In genomic region chr15:99726549-99726948, GRCm38 (mm10) we compare ENCODE assay signal across 8 mouse cellular contexts. TPM values are rescaled to one million over a fixed set of nuclear protein-coding genes. Genes with fewer than 3 reads are reported as not detected.
DNase-seq lines count a peak whose midpoint lies in the region; ATAC-seq and TF ChIP-seq lines count a peak whose summit lies in the region.

No protein-coding gene starts in this region.

- no peaks in the 10 kb centered on the region for H3K27me3 ChIP-seq in heart, adult 2 months (ENCODE audit: control insufficient read depth, insufficient read depth, low read length)
- no peaks in the 10 kb centered on the region for H3K27me3 ChIP-seq in CH12.LX (replicated peaks)
- no peaks in the 10 kb centered on the region for H3K27me3 ChIP-seq in forebrain, embryonic 15.5 days
- no peaks in the 10 kb centered on the region for H3K27me3 ChIP-seq in liver, postnatal 0 days (ENCODE audit: insufficient read depth, low read length)

- peaks cover 4% of the 10 kb centered on the region for H3K9me3 ChIP-seq in CH12.LX (replicated peaks; ENCODE audit: low read length)
- no peaks in the 10 kb centered on the region for H3K9me3 ChIP-seq in forebrain, embryonic 15.5 days
- H3K9me3 ChIP-seq in liver, postnatal 0 days (ENCODE audit: low read length): 0 out of 2 replicates have a peak, but pooled peaks cover 3% of the 10 kb centered on the region

- no peak for TF ChIP-seq POLR2A in heart, adult 2 months (IDR thresholded peaks at IDR 0.05; ENCODE audit: insufficient read depth, low read depth, low read length)
- TF ChIP-seq POLR2A in CH12.LX (IDR thresholded peaks at IDR 0.05; ENCODE audit: low read depth, low read length): no peak

- TF ChIP-seq RAD21 in CH12.LX (IDR thresholded peaks at IDR 0.05; ENCODE audit: low read depth, low read length): no peak

- in situ Hi-C loops in CH12.LX (cut with MboI; ENCODE audit: low pct_ligation_motif_present, low pct_unique_long_range_greater_than_20kb, low sequenced_read_pairs): loop anchor here (5.0 kb wide), 2 partner anchors 46 to 181 kb away; partner anchors contain the start of gene Cers5

- H3K4me3 ChIP-seq in heart, adult 2 months: peak overlapping the region; percentile 94
- H3K4me3 ChIP-seq in CH12.LX (replicated peaks in 1 of 3; ENCODE audit: low read depth in 2 of 3, low read length in 2 of 3, poor library complexity in 1 of 3): peak overlapping the region; percentile 41 to 98 (median 83)
- H3K4me3 ChIP-seq in forebrain, embryonic 15.5 days: peak overlapping the region; percentile 83
- H3K4me3 ChIP-seq in liver, postnatal 0 days (ENCODE audit: low read depth, low read length): peak overlapping the region; percentile 87

- peak overlapping the region; percentile 8; the same call in 1 of the 2 replicates for H3K9ac ChIP-seq in heart, adult 2 months (ENCODE audit: low read depth, low read length)
- peak overlapping the region; percentile 72 for H3K9ac ChIP-seq in CH12.LX (ENCODE audit: insufficient read depth, low read depth)
- peak overlapping the region; percentile 97 for H3K9ac ChIP-seq in forebrain, embryonic 15.5 days (replicated peaks)
- H3K9ac ChIP-seq in liver, postnatal 0 days (replicated peaks): peak overlapping the region; percentile 93

- no peak for TF ChIP-seq EP300 in heart, adult 2 months (IDR thresholded peaks at IDR 0.05; ENCODE audit: insufficient read depth, low read depth, low read length)
- no peak for TF ChIP-seq EP300 in CH12.LX (IDR thresholded peaks at IDR 0.05; ENCODE audit: low read length)
- no peak for TF ChIP-seq EP300 in liver, postnatal 0 days (IDR thresholded peaks at IDR 0.05; ENCODE audit: low read depth)

- H3K79me2 ChIP-seq in heart, adult 2 months (replicated peaks; ENCODE audit: control insufficient read depth, insufficient read depth, low read length): no peaks in the 10 kb centered on the region; the same call in 1 of the 2 replicates
- peaks cover 11% of the 10 kb centered on the region; the same call in 1 of the 2 replicates for H3K79me2 ChIP-seq in CH12.LX (replicated peaks; ENCODE audit: control insufficient read depth, extremely low read depth, insufficient read depth, poor library complexity, severe bottlenecking)

- peaks cover 3% of the 10 kb centered on the region; the same call in 1 of the 2 replicates for H3K36me3 ChIP-seq in heart, adult 2 months (ENCODE audit: control insufficient read depth, insufficient read depth, low read length)
- peaks cover 14 to 56% of the 10 kb centered on the region in 2 experiments for H3K36me3 ChIP-seq in CH12.LX (replicated peaks in 1 of 2; ENCODE audit: control insufficient read depth in 1 of 2, insufficient read depth in 1 of 2, low read length in 1 of 2)
- peaks cover 27% of the 10 kb centered on the region for H3K36me3 ChIP-seq in forebrain, embryonic 15.5 days
- H3K36me3 ChIP-seq in liver, postnatal 0 days (replicated peaks; ENCODE audit: insufficient read depth, low read length): peaks cover 18% of the 10 kb centered on the region

- intact Hi-C loops in heart, adult 2 months (cut with DNase I): loop anchor here (5.0 kb wide), 1 partner anchor 181 kb away; no protein-coding TSS in a partner anchor
- intact Hi-C loops in left cerebral cortex, postnatal 25 days (cut with DNase I): loop anchor here (5.0 kb wide), 1 partner anchor 176 kb away; no protein-coding TSS in a partner anchor

- H3K27ac ChIP-seq in heart, adult 2 months: peak overlapping the region; percentile 94; the same call in 1 of the 2 replicates
- no peak overlapping the region for H3K27ac ChIP-seq in CH12.LX (ENCODE audit: insufficient read depth, low read depth)
- no peak overlapping the region for H3K27ac ChIP-seq in forebrain, embryonic 15.5 days (replicated peaks)
- peak overlapping the region; percentile 93; the same call in 1 of the 2 replicates for H3K27ac ChIP-seq in liver, postnatal 0 days (ENCODE audit: low read depth)

- ATAC-seq in forebrain, embryonic 15.5 days (replicated peaks): no peak
- ATAC-seq in liver, postnatal 0 days: no peak
- ATAC-seq in megakaryocyte-erythroid progenitor cell, adult 5-6 weeks (replicated peaks; ENCODE audit: low FRiP score, low TSS enrichment, poor library complexity, severe bottlenecking): no peak

- WGBS in heart, adult 2 months: 40% methylated on average over 2 of the region's 2 CpGs
- 87% methylated on average over 2 of the region's 2 CpGs for WGBS in forebrain, embryonic 15.5 days
- WGBS in liver, postnatal 0 days (ENCODE audit: insufficient replicate concordance): 68% methylated on average over 2 of the region's 2 CpGs

- TF ChIP-seq CTCF in heart, adult 2 months (IDR thresholded peaks at IDR 0.05): no peak
- TF ChIP-seq CTCF in CH12.LX (conservative IDR thresholded peaks at IDR 0.05 in 1 of 2, IDR thresholded peaks at IDR 0.05 in 1 of 2; ENCODE audit: low read depth in 2 of 2, low read length in 2 of 2): no peak
- TF ChIP-seq CTCF in liver, postnatal 0 days (IDR thresholded peaks at IDR 0.05; ENCODE audit: low read depth): no peak

- dilution Hi-C loops in CH12.LX (cut with MboI; ENCODE audit: extremely low pct_ligation_motif_present, extremely low pct_unique_long_range_greater_than_20kb, low sequenced_read_pairs): no loop called here

- peaks cover 14% of the 10 kb centered on the region for H3K4me1 ChIP-seq in heart, adult 2 months (ENCODE audit: control insufficient read depth, insufficient read depth, low read length)
- peaks cover 4 to 23% of the 10 kb centered on the region in 2 experiments; a peak in 2 of 4 replicates for H3K4me1 ChIP-seq in CH12.LX (ENCODE audit: control insufficient read depth in 1 of 2, insufficient read depth in 2 of 2)
- peaks cover 26% of the 10 kb centered on the region for H3K4me1 ChIP-seq in forebrain, embryonic 15.5 days
- peaks cover 21% of the 10 kb centered on the region for H3K4me1 ChIP-seq in liver, postnatal 0 days (ENCODE audit: insufficient read depth)

- peak overlapping the region; percentile 81 for H3K4me2 ChIP-seq in CH12.LX (ENCODE audit: insufficient read depth, low read depth, poor library complexity, severe bottlenecking)
- H3K4me2 ChIP-seq in forebrain, embryonic 15.5 days (replicated peaks): peak overlapping the region; percentile 83
- H3K4me2 ChIP-seq in liver, postnatal 0 days (ENCODE audit: low read depth, low read length): peak overlapping the region; percentile 90

- no peak for DNase-seq in heart, adult 2 months
- DNase-seq in heart, adult 11 months: no peak
- DNase-seq in CH12.LX (ENCODE audit: extremely low read depth): no peak
- DNase-seq in liver, postnatal 0 days: no peak
- DNase-seq in left cerebral cortex, postnatal 25 days (ENCODE audit: low spot score in 2 of 2): no peak
- DNase-seq in testis, postnatal 14 days (ENCODE audit: low spot score): no peak

RNA-seq across cellular contexts. Expression of gene Cox14, which starts 1.1 kb away (rescaled TPM):
- total RNA-seq in heart, adult 2 months (2021): 100 to 1,000 TPM; 215 to 236 TPM
- polyA plus RNA-seq in heart, adult 2 months (2012; rRNA removed): 326 and 358 TPM in 2 replicates
- 112 and 140 TPM in 2 replicates for total RNA-seq in CH12.LX (2012; rRNA removed)
- total RNA-seq in CH12.LX (2014; rRNA removed): 98.8 and 106 TPM in 2 replicates
- 119 and 140 TPM in 2 replicates for polyA plus RNA-seq in CH12.LX (2012; ENCODE audit: insufficient read length, low read depth)
- polyA plus RNA-seq in forebrain, embryonic 15.5 days (2015; fragmentation: Nextera tagmentation; extraction: Ambion mirVana): 175 and 190 TPM in 2 replicates
- 111 and 117 TPM in 2 replicates for polyA plus RNA-seq in liver, postnatal 0 days (2015; fragmentation: Nextera tagmentation; extraction: Ambion mirVana)
- 100 to 1,000 TPM; 126 to 128 TPM for total RNA-seq in left cerebral cortex, postnatal 25 days (2021)
- 60.9 and 68.1 TPM in 2 replicates for total RNA-seq in megakaryocyte-erythroid progenitor cell, adult 5-6 weeks (2014; fragmentation: Nextera tagmentation)
- 17.2 and 30.4 TPM in 2 replicates for total RNA-seq in megakaryocyte-erythroid progenitor cell, adult 5-6 weeks (2017)

RNA-seq across cellular contexts. Expression of gene Gpd1, which starts 9.2 kb away (rescaled TPM):
- 10 to 100 TPM; 51.4 to 64.6 TPM for total RNA-seq in heart, adult 2 months (2021)
- polyA plus RNA-seq in heart, adult 2 months (2012; rRNA removed): 125 and 177 TPM in 2 replicates
- total RNA-seq in CH12.LX (2012; rRNA removed) (0.17 and 0.25 TPM in 2 replicates), CH12.LX (2014; rRNA removed) (0.12 and 0.24 TPM in 2 replicates)
- polyA plus RNA-seq in CH12.LX (2012; ENCODE audit: insufficient read length, low read depth): 0.26 and 0.56 TPM in 2 replicates
- 1.9 and 2.6 TPM in 2 replicates for polyA plus RNA-seq in forebrain, embryonic 15.5 days (2015; fragmentation: Nextera tagmentation; extraction: Ambion mirVana)
- polyA plus RNA-seq in liver, postnatal 0 days (2015; fragmentation: Nextera tagmentation; extraction: Ambion mirVana): 147 and 150 TPM in 2 replicates
- total RNA-seq in left cerebral cortex, postnatal 25 days (2021): 10 to 100 TPM; 86.4 to 88.3 TPM
- 0.49 TPM in 1 of 2 replicates, not detected in the other for total RNA-seq in megakaryocyte-erythroid progenitor cell, adult 5-6 weeks (2014; fragmentation: Nextera tagmentation)
- 0.23 TPM in 1 of 2 replicates, not detected in the other for total RNA-seq in megakaryocyte-erythroid progenitor cell, adult 5-6 weeks (2017)

RNA-seq across cellular contexts. Expression of gene Gm17349, which starts 21.3 kb away (rescaled TPM):
- total RNA-seq in heart, adult 2 months (2021): 1 to 10 TPM; 3.7 to 4.1 TPM
- polyA plus RNA-seq in heart, adult 2 months (2012; rRNA removed): not detected in 2 replicates
- total RNA-seq in CH12.LX (2012; rRNA removed): 2.1 and 2.9 TPM in 2 replicates
- not detected in 2 replicates for total RNA-seq in CH12.LX (2014; rRNA removed)
- not detected in 2 replicates for polyA plus RNA-seq in CH12.LX (2012; ENCODE audit: insufficient read length, low read depth)
- polyA plus RNA-seq in forebrain, embryonic 15.5 days (2015; fragmentation: Nextera tagmentation; extraction: Ambion mirVana): not detected in 2 replicates
- polyA plus RNA-seq in liver, postnatal 0 days (2015; fragmentation: Nextera tagmentation; extraction: Ambion mirVana): 1.3 and 2.9 TPM in 2 replicates
- total RNA-seq in left cerebral cortex, postnatal 25 days (2021): 1 to 10 TPM; 7.1 to 7.6 TPM
- total RNA-seq in megakaryocyte-erythroid progenitor cell, adult 5-6 weeks (2014; fragmentation: Nextera tagmentation): not detected in 2 replicates
- total RNA-seq in megakaryocyte-erythroid progenitor cell, adult 5-6 weeks (2017): not detected in 2 replicates

RNA-seq across cellular contexts. Expression of gene Smarcd1, which starts 24.6 kb away (rescaled TPM):
- total RNA-seq in heart, adult 2 months (2021): 10 to 100 TPM; 20.1 to 20.6 TPM
- polyA plus RNA-seq in heart, adult 2 months (2012; rRNA removed): 39.0 and 58.0 TPM in 2 replicates
- 17.9 and 19.9 TPM in 2 replicates for total RNA-seq in CH12.LX (2012; rRNA removed)
- 10.5 and 12.5 TPM in 2 replicates for total RNA-seq in CH12.LX (2014; rRNA removed)
- polyA plus RNA-seq in CH12.LX (2012; ENCODE audit: insufficient read length, low read depth): 56.5 and 69.9 TPM in 2 replicates
- 121 and 124 TPM in 2 replicates for polyA plus RNA-seq in forebrain, embryonic 15.5 days (2015; fragmentation: Nextera tagmentation; extraction: Ambion mirVana)
- polyA plus RNA-seq in liver, postnatal 0 days (2015; fragmentation: Nextera tagmentation; extraction: Ambion mirVana): 4.7 and 5.3 TPM in 2 replicates
- 100 to 1,000 TPM; 159 to 164 TPM for total RNA-seq in left cerebral cortex, postnatal 25 days (2021)
- total RNA-seq in megakaryocyte-erythroid progenitor cell, adult 5-6 weeks (2014; fragmentation: Nextera tagmentation): 29.2 and 37.5 TPM in 2 replicates
- total RNA-seq in megakaryocyte-erythroid progenitor cell, adult 5-6 weeks (2017): 10.5 and 28.6 TPM in 2 replicates

RNA-seq across cellular contexts. Expression of gene Cers5, which starts 46.1 kb away (rescaled TPM):
- total RNA-seq in heart, adult 2 months (2021): 10 to 100 TPM; 17.4 to 17.9 TPM
- 21.6 and 27.9 TPM in 2 replicates for polyA plus RNA-seq in heart, adult 2 months (2012; rRNA removed)
- 45.0 and 48.9 TPM in 2 replicates for total RNA-seq in CH12.LX (2012; rRNA removed)
- total RNA-seq in CH12.LX (2014; rRNA removed): 140 and 149 TPM in 2 replicates
- 83.7 and 94.3 TPM in 2 replicates for polyA plus RNA-seq in CH12.LX (2012; ENCODE audit: insufficient read length, low read depth)
- polyA plus RNA-seq in forebrain, embryonic 15.5 days (2015; fragmentation: Nextera tagmentation; extraction: Ambion mirVana): 69.4 and 69.7 TPM in 2 replicates
- 6.7 and 7.0 TPM in 2 replicates for polyA plus RNA-seq in liver, postnatal 0 days (2015; fragmentation: Nextera tagmentation; extraction: Ambion mirVana)
- total RNA-seq in left cerebral cortex, postnatal 25 days (2021): 10 to 100 TPM; 38.8 to 39.6 TPM
- 2.4 and 7.2 TPM in 2 replicates for total RNA-seq in megakaryocyte-erythroid progenitor cell, adult 5-6 weeks (2014; fragmentation: Nextera tagmentation)
- 2.2 and 8.3 TPM in 2 replicates for total RNA-seq in megakaryocyte-erythroid progenitor cell, adult 5-6 weeks (2017)

Comparison
In these comparisons a context has a peak if more than half of its experiments do, and no peak if none do; other contexts are left out.
1. H3K27ac ChIP-seq: peak in heart, adult 2 months (single experiment) and liver, postnatal 0 days (single experiment); none in CH12.LX (single experiment) and forebrain, embryonic 15.5 days (single experiment).
2. H3K9ac ChIP-seq: peak in every context shown above with its lines; median percentile 97 in forebrain, embryonic 15.5 days; 93 in liver, postnatal 0 days; 72 in CH12.LX; 8 in heart, adult 2 months.
3. RNA of gene Gpd1, which starts 9.2 kb away (total RNA-seq): 86.4 to 88.3 TPM in left cerebral cortex, postnatal 25 days and 51.4 to 64.6 TPM in heart, adult 2 months; 0.12 to 0.25 TPM in CH12.LX and 0.23 to 0.49 TPM in megakaryocyte-erythroid progenitor cell, adult 5-6 weeks; every median in the first group is over 10 times any median in the second.
4. Peak in every context shown above with its lines, with median percentiles within 50 percentile points of each other: H3K4me3 ChIP-seq and H3K4me2 ChIP-seq.